Mouse (Mus musculus) intestine, embryonic 14.5 days (tissue): Measurements from ENCODE around the gene Lrsam1. TPM values are rescaled to one million over a fixed set of nuclear protein-coding genes. Genes with fewer than 3 reads are reported as not detected.

ENCODE experiments used
- ATAC-seq: fragments of 200-750 bp; cut with Nextera tagmentation; replicated peaks from 2 replicates; pipeline ENCODE4 v1.8.0; 2017; ENCODE audit warnings: low read depth, moderate number of reproducible peaks, moderate TSS enrichment, moderate library complexity; ENCODE audit not compliant: low FRiP score, low TSS enrichment
- DNase-seq: peaks from one replicate; pipeline ENCODE4 v3.0.0-alpha.2; 2018; ENCODE audit warnings: low spot score
- H3K27ac ChIP-seq: fragments of 300-500 bp; sonication (generic); 2 replicates; pipeline ENCODE4 v1.5.1; 2014; ENCODE audit warnings: low read depth, mild to moderate bottlenecking, control low read depth
- H3K27me3 ChIP-seq: fragments of 300-500 bp; sonication (generic); replicated peaks from 2 replicates; pipeline ENCODE4 v1.6.1; 2014; ENCODE audit warnings: low read length, control low read depth; ENCODE audit not compliant: control insufficient read depth, insufficient read depth
- H3K36me3 ChIP-seq: fragments of 300-500 bp; sonication (generic); 2 replicates; pipeline ENCODE4 v1.6.1; 2014; ENCODE audit warnings: low read length, control low read depth; ENCODE audit not compliant: control insufficient read depth, insufficient read depth
- H3K4me1 ChIP-seq: fragments of 300-500 bp; sonication (generic); replicated peaks from 2 replicates; pipeline ENCODE4 v1.6.1; 2014; ENCODE audit warnings: low read length, control low read depth, mixed read lengths; ENCODE audit not compliant: control insufficient read depth, insufficient read depth
- H3K4me2 ChIP-seq: fragments of 300-500 bp; sonication (generic); 2 replicates; pipeline ENCODE4 v1.6.1; 2014; ENCODE audit warnings: low read length
- H3K4me3 ChIP-seq: fragments of 300-500 bp; sonication (generic); 2 replicates; pipeline ENCODE4 v1.5.1; 2014; ENCODE audit warnings: low read depth, low read length, control low read depth, mixed read lengths
- H3K9ac ChIP-seq: fragments of 300-500 bp; sonication (generic); 2 replicates; pipeline ENCODE4 v1.6.1; 2014; ENCODE audit warnings: mild to moderate bottlenecking, low read length
- H3K9me3 ChIP-seq: fragments of 300-500 bp; sonication (generic); 2 replicates; pipeline ENCODE4 v1.6.1; 2016; ENCODE audit warnings: low read length, control low read depth; ENCODE audit not compliant: control insufficient read depth
- WGBS: fragments of 180-500 bp; shearing (Covaris S2); extraction: QIAGEN DNeasy Blood & Tissue Kit; methylation state at CpG from one replicate; pipeline ENCODE4 v1.1.7; 2014; 5-methylcytosine and 5-hydroxymethylcytosine counted together
- polyA plus RNA-seq: library from polyadenylated mRNA; unstranded; fragments of >200 nt; fragmentation: Nextera tagmentation; extraction: Ambion mirVana; gene quantifications from 2 replicates; pipeline ENCODE4 v1.2.1, GENCODE M21; 2014

Lrsam1 gene
- polyA plus RNA-seq, 1 experiment from 2014 or later, result 7.0 TPM

GRCm38 (mm10) chr2:32954581-32954980 is 6.8 kb downstream of the Lrsam1 start:
- no peaks in the 10 kb centered on the region for H3K4me1 ChIP-seq
- peaks cover 19% of the 10 kb centered on the region for H3K36me3 ChIP-seq
- WGBS, result 95% methylated on average over 2 of the region's 2 CpGs
- ATAC-seq (no peak), DNase-seq (no peak)
- no peak overlapping the region for H3K27ac ChIP-seq
- H3K9ac ChIP-seq, result no peak overlapping the region
- H3K9me3 ChIP-seq, result 0 out of 2 replicates have a peak, but pooled peaks cover 4% of the 10 kb centered on the region
- no peaks in the 10 kb centered on the region for H3K27me3 ChIP-seq
- no peak overlapping the region for H3K4me2 ChIP-seq
- H3K4me3 ChIP-seq, result no peak overlapping the region

GRCm38 (mm10) chr2:32947454-32947853 is 14.0 kb downstream of the Lrsam1 start:
- H3K9ac ChIP-seq, result no peak overlapping the region
- H3K27ac ChIP-seq, result no peak overlapping the region
- 93% methylated on average over 11 of the region's 11 CpGs for WGBS
- no peak overlapping the region for H3K4me3 ChIP-seq
- DNase-seq (no peak), ATAC-seq (no peak)
- H3K27me3 ChIP-seq, result no peaks in the 10 kb centered on the region
- H3K4me2 ChIP-seq, result no peak overlapping the region
- no peaks in the 10 kb centered on the region for H3K9me3 ChIP-seq
- H3K36me3 ChIP-seq, result peaks cover 44% of the 10 kb centered on the region
- no peaks in the 10 kb centered on the region for H3K4me1 ChIP-seq

- ATAC-seq, result no peak
These were observed 20.9 kb downstream of the Lrsam1 start for GRCm38 (mm10) chr2:32940483-32940882.

GRCm38 (mm10) chr2:32939418-32939817 is 22.0 kb downstream of the Lrsam1 start:
- ATAC-seq (no peak), DNase-seq (no peak)
- Histone ChIP-seq H3K27ac (no peak overlapping the region), H3K4me3 (no peak overlapping the region), H3K27me3 (no peaks in the 10 kb centered on the region), H3K9me3 (no peaks in the 10 kb centered on the region), H3K4me1 (0 out of 2 replicates have a peak, but pooled peaks cover 2% of the 10 kb centered on the region), H3K9ac (no peak overlapping the region), H3K4me2 (no peak overlapping the region), H3K36me3 (peaks cover 36% of the 10 kb centered on the region)
- WGBS, result 74% methylated on average over 5 of the region's 5 CpGs

More at GRCm38 (mm10) chr2:32940483-32940882, 20.9 kb downstream of the Lrsam1 start:
- no peaks in the 10 kb centered on the region for H3K27me3 ChIP-seq
- WGBS, result 92% methylated on average over 4 of the region's 4 CpGs
- no peaks in the 10 kb centered on the region for H3K4me1 ChIP-seq
- no peak overlapping the region for H3K9ac ChIP-seq
- no peak overlapping the region for H3K27ac ChIP-seq
- H3K9me3 ChIP-seq, result no peaks in the 10 kb centered on the region
- H3K4me2 ChIP-seq, result no peak overlapping the region
- no peak for DNase-seq
- no peak overlapping the region for H3K4me3 ChIP-seq
- H3K36me3 ChIP-seq, result peaks cover 44% of the 10 kb centered on the region

- H3K27me3 ChIP-seq, result no peaks in the 10 kb centered on the region
- no peak for ATAC-seq
- WGBS, result 86% methylated on average over 5 of the region's 5 CpGs
- no peak overlapping the region for H3K9ac ChIP-seq
- H3K4me1 ChIP-seq, result 0 out of 2 replicates have a peak, but pooled peaks cover 2% of the 10 kb centered on the region
- DNase-seq, result no peak
- no peak overlapping the region for H3K4me2 ChIP-seq
- H3K27ac ChIP-seq, result no peak overlapping the region
- H3K36me3 ChIP-seq, result peaks cover 38% of the 10 kb centered on the region
- no peak overlapping the region for H3K4me3 ChIP-seq
- H3K9me3 ChIP-seq, result no peaks in the 10 kb centered on the region
These were observed 22.7 kb downstream of the Lrsam1 start for GRCm38 (mm10) chr2:32938741-32939140.

DNA sequence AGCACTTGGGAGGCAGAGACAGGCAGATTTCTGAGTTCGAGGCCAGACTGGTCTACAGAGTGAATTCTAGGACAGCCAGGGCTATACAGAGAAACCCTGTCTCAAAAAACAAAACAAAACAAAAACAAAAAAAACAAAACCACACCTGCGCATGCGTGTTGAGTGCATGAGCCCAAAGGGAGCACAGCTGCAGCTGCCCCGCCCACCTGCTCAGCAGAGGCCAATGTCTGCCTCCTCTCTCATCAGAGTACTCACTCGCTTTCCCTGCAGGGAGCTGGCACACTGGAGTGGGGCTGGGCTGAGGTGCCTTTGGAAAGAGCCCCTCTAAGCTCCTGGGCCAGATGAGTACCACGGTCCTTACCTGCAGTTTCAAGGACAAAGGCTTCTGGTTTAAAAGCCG is 29.7 kb downstream of the Lrsam1 start:
- Histone ChIP-seq H3K9ac (no peak overlapping the region), H3K4me1 (0 out of 2 replicates have a peak, but pooled peaks cover 2% of the 10 kb centered on the region), H3K9me3 (no peaks in the 10 kb centered on the region), H3K4me3 (no peak overlapping the region), H3K36me3 (peaks cover 27% of the 10 kb centered on the region; the same call in 1 of the 2 replicates), H3K27ac (no peak overlapping the region), H3K4me2 (no peak overlapping the region), H3K27me3 (no peaks in the 10 kb centered on the region)
- whole genome bisulfite sequencing, result 77% methylated on average over 7 of the region's 7 CpGs
- ATAC-seq (no peak), DNase-seq (no peak)

- no peak for DNase-seq
- no peak overlapping the region for H3K27ac ChIP-seq
- H3K4me1 ChIP-seq, result no peaks in the 10 kb centered on the region
- peaks cover 28% of the 10 kb centered on the region for H3K36me3 ChIP-seq
- H3K4me2 ChIP-seq, result no peak overlapping the region
- H3K9me3 ChIP-seq, result no peaks in the 10 kb centered on the region
- H3K4me3 ChIP-seq, result no peak overlapping the region
- no peak for ATAC-seq
- H3K27me3 ChIP-seq, result no peaks in the 10 kb centered on the region
- H3K9ac ChIP-seq, result no peak overlapping the region
- 86% methylated on average over 19 of the region's 19 CpGs for WGBS
These were observed 32.2 kb downstream of the Lrsam1 start for GRCm38 (mm10) chr2:32928947-32929829.

- ATAC-seq, result peak; percentile 70
- H3K9ac ChIP-seq, result no peak overlapping the region
- peak; percentile 82 for DNase-seq
These were observed 33.0 kb downstream of the Lrsam1 start for GRCm38 (mm10) chr2:32928235-32928946.

More at GRCm38 (mm10) chr2:32928235-32928946, 33.0 kb downstream of the Lrsam1 start:
- H3K27me3 ChIP-seq, result no peaks in the 10 kb centered on the region
- no peaks in the 10 kb centered on the region for H3K4me1 ChIP-seq
- no peak overlapping the region for H3K4me3 ChIP-seq
- H3K9me3 ChIP-seq, result no peaks in the 10 kb centered on the region
- no peak overlapping the region for H3K4me2 ChIP-seq
- 28% methylated on average over 10 of the region's 10 CpGs for WGBS
- H3K36me3 ChIP-seq, result peaks cover 29% of the 10 kb centered on the region
- no peak overlapping the region for H3K27ac ChIP-seq
